Mouse (Mus musculus): ENCODE results near the gene Galnt10. TPM values are rescaled to one million over a fixed set of nuclear protein-coding genes. Genes with fewer than 3 reads are reported as not detected.

Galnt10 gene
- polyA plus RNA-seq, 1 experiment: 16.1 TPM

GRCm38 (mm10) chr11:57829871-57830775, 184.9 kb downstream of the Galnt10 start:
- H3K36me3 ChIP-seq (ENCODE audit: control insufficient read depth, insufficient read depth, low read length, poor library complexity, severe bottlenecking): no peaks in the 10 kb centered on the region
- H3K4me3 ChIP-seq (ENCODE audit: low read depth, low read length): no peak overlapping the region
- no peak overlapping the region for H3K9ac ChIP-seq (ENCODE audit: low read depth, poor library complexity, severe bottlenecking)
- H3K27ac ChIP-seq (ENCODE audit: insufficient read depth, low read length): no peak overlapping the region
- no peaks in the 10 kb centered on the region for H3K9me3 ChIP-seq (replicated peaks; ENCODE audit: control insufficient read depth, insufficient read depth, low read length, poor library complexity, severe bottlenecking)
- peaks cover 40% of the 10 kb centered on the region for H3K27me3 ChIP-seq (ENCODE audit: control insufficient read depth, insufficient read depth, low read length, poor library complexity, severe bottlenecking)
- no peak for TF ChIP-seq EP300 (IDR thresholded peaks at IDR 0.05; ENCODE audit: insufficient read depth, low read depth, low read length)
- TF ChIP-seq POLR2A (IDR thresholded peaks at IDR 0.05; ENCODE audit: insufficient read depth, low read length): no peak
- TF ChIP-seq CTCF (IDR thresholded peaks at IDR 0.05; ENCODE audit: low read depth, low read length): no peak
- H3K4me1 ChIP-seq (ENCODE audit: control insufficient read depth, insufficient read depth, low read length): peaks cover 2% of the 10 kb centered on the region

- Histone ChIP-seq H3K4me1 (ENCODE audit: control insufficient read depth, insufficient read depth, low read length) (peaks cover 2% of the 10 kb centered on the region), H3K27me3 (ENCODE audit: control insufficient read depth, insufficient read depth, low read length, poor library complexity, severe bottlenecking) (peaks cover 40% of the 10 kb centered on the region), H3K27ac (ENCODE audit: insufficient read depth, low read length) (no peak overlapping the region), H3K36me3 (ENCODE audit: control insufficient read depth, insufficient read depth, low read length, poor library complexity, severe bottlenecking) (no peaks in the 10 kb centered on the region), H3K4me3 (ENCODE audit: low read depth, low read length) (peak overlapping the region; percentile 35), H3K9ac (ENCODE audit: low read depth, poor library complexity, severe bottlenecking) (peak overlapping the region; percentile 3; the same call in 1 of the 2 replicates), H3K9me3 (replicated peaks; ENCODE audit: control insufficient read depth, insufficient read depth, low read length, poor library complexity, severe bottlenecking) (no peaks in the 10 kb centered on the region)
- no peak for TF ChIP-seq POLR2A (IDR thresholded peaks at IDR 0.05; ENCODE audit: insufficient read depth, low read length)
- no peak for TF ChIP-seq EP300 (IDR thresholded peaks at IDR 0.05; ENCODE audit: insufficient read depth, low read depth, low read length)
Observed at GRCm38 (mm10) chr11:57831281-57831781, 186.1 kb downstream of the Galnt10 start.

- H3K4me3 ChIP-seq (ENCODE audit: low read depth, low read length): peak overlapping the region; percentile 35
- H3K9ac ChIP-seq (ENCODE audit: low read depth, poor library complexity, severe bottlenecking): no peak overlapping the region
- H3K36me3 ChIP-seq (ENCODE audit: control insufficient read depth, insufficient read depth, low read length, poor library complexity, severe bottlenecking): no peaks in the 10 kb centered on the region
- H3K27me3 ChIP-seq (ENCODE audit: control insufficient read depth, insufficient read depth, low read length, poor library complexity, severe bottlenecking): peaks cover 38% of the 10 kb centered on the region
- peaks cover 2% of the 10 kb centered on the region for H3K4me1 ChIP-seq (ENCODE audit: control insufficient read depth, insufficient read depth, low read length)
- H3K9me3 ChIP-seq (replicated peaks; ENCODE audit: control insufficient read depth, insufficient read depth, low read length, poor library complexity, severe bottlenecking): no peaks in the 10 kb centered on the region
- no peak overlapping the region for H3K27ac ChIP-seq (ENCODE audit: insufficient read depth, low read length)
- TF ChIP-seq EP300 (IDR thresholded peaks at IDR 0.05; ENCODE audit: insufficient read depth, low read depth, low read length) (no peak), POLR2A (IDR thresholded peaks at IDR 0.05; ENCODE audit: insufficient read depth, low read length) (no peak), CTCF (IDR thresholded peaks at IDR 0.05; ENCODE audit: low read depth, low read length) (no peak)
Observed at GRCm38 (mm10) chr11:57831861-57832260, 186.6 kb downstream of the Galnt10 start.

GRCm38 (mm10) chr11:57832552-57833201, 187.4 kb downstream of the Galnt10 start, which contains the start of gene Hand1:
TSS of gene Hand1 (minus strand) at chr11:57832818.
- no peak for TF ChIP-seq EP300 (IDR thresholded peaks at IDR 0.05; ENCODE audit: insufficient read depth, low read depth, low read length)
- TF ChIP-seq POLR2A (IDR thresholded peaks at IDR 0.05; ENCODE audit: insufficient read depth, low read length): no peak
- TF ChIP-seq CTCF (IDR thresholded peaks at IDR 0.05; ENCODE audit: low read depth, low read length): no peak
- Histone ChIP-seq H3K27ac (ENCODE audit: insufficient read depth, low read length) (no peak within 1 kb of the TSS), H3K27me3 (ENCODE audit: control insufficient read depth, insufficient read depth, low read length, poor library complexity, severe bottlenecking) (peaks cover 29% of the 10 kb centered on the region), H3K9me3 (replicated peaks; ENCODE audit: control insufficient read depth, insufficient read depth, low read length, poor library complexity, severe bottlenecking) (no peaks in the 10 kb centered on the region), H3K4me3 (ENCODE audit: low read depth, low read length) (peak within 1 kb of the TSS; percentile 35), H3K9ac (ENCODE audit: low read depth, poor library complexity, severe bottlenecking) (no peak within 1 kb of the TSS), H3K36me3 (ENCODE audit: control insufficient read depth, insufficient read depth, low read length, poor library complexity, severe bottlenecking) (no peaks in the 10 kb centered on the region), H3K4me1 (ENCODE audit: control insufficient read depth, insufficient read depth, low read length) (peaks cover 2% of the 10 kb centered on the region)

- Histone ChIP-seq H3K4me1 (ENCODE audit: control insufficient read depth, insufficient read depth, low read length) (peaks cover 2% of the 10 kb centered on the region), H3K27me3 (ENCODE audit: control insufficient read depth, insufficient read depth, low read length, poor library complexity, severe bottlenecking) (peaks cover 26% of the 10 kb centered on the region), H3K27ac (ENCODE audit: insufficient read depth, low read length) (no peak overlapping the region), H3K4me3 (ENCODE audit: low read depth, low read length) (no peak overlapping the region), H3K9me3 (replicated peaks; ENCODE audit: control insufficient read depth, insufficient read depth, low read length, poor library complexity, severe bottlenecking) (no peaks in the 10 kb centered on the region), H3K9ac (ENCODE audit: low read depth, poor library complexity, severe bottlenecking) (no peak overlapping the region), H3K36me3 (ENCODE audit: control insufficient read depth, insufficient read depth, low read length, poor library complexity, severe bottlenecking) (no peaks in the 10 kb centered on the region)
- TF ChIP-seq POLR2A (IDR thresholded peaks at IDR 0.05; ENCODE audit: insufficient read depth, low read length): no peak
- no peak for TF ChIP-seq EP300 (IDR thresholded peaks at IDR 0.05; ENCODE audit: insufficient read depth, low read depth, low read length)
- TF ChIP-seq CTCF (IDR thresholded peaks at IDR 0.05; ENCODE audit: low read depth, low read length): no peak
Observed at GRCm38 (mm10) chr11:57833296-57833977, 188.2 kb downstream of the Galnt10 start.

All from ES-Bruce4 (cell line).